Mouse (Mus musculus): ENCODE results near the gene Olfr1450.
"Not testable (repeated sequence)": the region's sequence is repeated elsewhere in the genome, so short reads cannot be mapped to it uniquely, and the experiment has no call there.

The Olfr1450 gene

DNA sequence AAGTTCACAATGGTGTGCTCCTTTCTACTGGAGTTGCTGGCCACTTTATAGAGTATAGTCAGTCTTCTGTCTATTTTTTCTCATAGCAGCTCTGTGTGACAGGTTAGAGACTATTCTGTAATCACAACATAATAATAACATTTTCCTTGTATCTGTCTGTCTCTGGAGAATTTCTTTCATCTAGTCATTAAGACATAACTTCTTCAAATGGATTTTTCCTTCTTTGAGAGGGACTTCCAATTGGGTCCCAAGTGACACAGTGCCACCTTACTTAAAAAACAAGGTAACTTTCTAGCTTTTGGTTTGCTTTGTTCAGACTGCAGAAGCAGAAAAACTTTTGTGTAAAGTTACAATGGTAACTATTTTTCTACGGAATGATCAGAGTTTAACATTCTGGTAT is at the start of gene Olfr1450:
Olfr1450 (plus strand) TSS at position 301 of the 400 bp plus-strand sequence.
- no peak for DNase-seq

DNA sequence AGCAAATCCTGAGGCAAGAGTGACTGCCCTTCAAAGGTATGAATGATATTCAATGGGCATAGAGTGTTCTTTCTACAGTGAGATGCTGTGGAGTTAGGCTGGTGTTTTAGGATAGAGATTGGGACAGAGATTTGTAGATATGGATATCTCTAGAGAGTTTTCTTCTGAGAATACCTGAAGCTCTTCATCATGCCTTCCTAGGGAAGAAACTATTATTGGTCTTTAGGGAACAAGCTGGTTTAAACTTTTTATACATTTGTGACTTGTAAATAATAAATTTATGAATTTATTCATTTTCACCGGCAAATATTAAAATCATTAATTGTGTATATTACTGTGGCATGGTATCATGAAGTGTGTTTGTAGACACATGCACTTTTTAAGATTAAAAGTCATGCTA is 46.4 kb upstream of the Olfr1450 start, which contains the start of gene Olfr1447:
Olfr1447 (minus strand) TSS at position 101 of the 400 bp plus-strand sequence.
- DNase-seq = no peak

DNA sequence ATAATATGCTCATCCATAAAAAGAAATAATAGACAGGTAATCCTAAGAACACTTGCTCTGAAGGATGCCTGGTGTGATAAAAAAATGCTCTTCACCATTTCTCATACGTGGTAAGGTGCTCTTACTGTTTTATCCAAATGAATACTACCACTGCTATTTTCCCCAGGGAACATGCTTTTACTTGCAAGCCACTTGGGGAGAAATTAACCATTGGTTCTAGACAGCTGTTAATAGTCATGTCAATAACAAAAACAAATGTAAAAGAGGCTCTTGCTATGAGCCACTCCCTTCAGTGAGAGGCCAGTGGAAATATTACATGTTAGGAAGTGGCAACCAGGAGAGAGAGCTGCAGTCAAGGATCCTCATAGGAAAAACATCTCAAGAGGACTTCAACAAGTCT is 25.7 kb upstream of the Olfr1450 start, which contains the start of gene Olfr1448:
Olfr1448 (minus strand) TSS at position 101 of the 400 bp plus-strand sequence.
- no peak for DNase-seq

DNA sequence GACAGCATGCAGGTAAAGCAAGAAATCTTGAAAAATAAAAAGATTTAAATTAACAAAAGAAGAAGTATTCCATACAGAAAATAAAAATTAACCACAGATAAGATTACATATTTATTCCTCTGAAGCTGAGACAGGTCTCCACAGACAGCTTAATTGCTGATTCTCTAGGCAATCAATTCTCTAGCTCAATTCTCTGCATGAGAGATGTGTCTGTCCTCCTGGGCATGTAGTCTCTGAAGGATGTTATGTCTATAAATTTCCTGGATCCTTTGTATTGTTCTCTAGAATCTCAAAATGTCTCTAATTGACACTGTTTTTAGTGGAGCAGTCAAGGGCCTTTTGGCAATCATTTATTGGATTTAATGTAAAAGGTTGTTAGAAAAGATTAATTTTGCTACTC is 19.5 kb upstream of the Olfr1450 start, which contains the start of gene Olfr1449:
Olfr1449 (plus strand) TSS at position 301 of the 400 bp plus-strand sequence.
- no peak for DNase-seq

DNA sequence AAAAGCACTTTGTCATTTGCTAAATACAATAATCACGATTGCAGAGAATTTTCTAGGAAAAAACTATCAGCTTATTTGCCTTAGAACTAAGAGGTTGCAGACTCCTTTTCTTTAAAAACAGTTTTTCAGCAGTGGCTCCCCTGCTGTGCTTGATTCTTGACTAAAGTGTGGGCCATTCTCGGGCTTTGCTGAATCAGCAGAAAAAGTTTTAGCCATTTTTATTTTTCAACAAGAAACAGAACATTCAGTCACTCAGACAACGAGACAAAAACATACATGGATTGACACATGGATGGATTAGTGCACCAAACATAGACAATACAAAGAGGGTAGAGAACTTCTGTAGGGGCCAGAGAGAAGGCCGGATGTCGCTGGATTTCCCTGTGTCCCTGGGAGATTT is 20.0 kb downstream of the Olfr1450 start:
- not testable (repeated sequence) for DNase-seq

DNA sequence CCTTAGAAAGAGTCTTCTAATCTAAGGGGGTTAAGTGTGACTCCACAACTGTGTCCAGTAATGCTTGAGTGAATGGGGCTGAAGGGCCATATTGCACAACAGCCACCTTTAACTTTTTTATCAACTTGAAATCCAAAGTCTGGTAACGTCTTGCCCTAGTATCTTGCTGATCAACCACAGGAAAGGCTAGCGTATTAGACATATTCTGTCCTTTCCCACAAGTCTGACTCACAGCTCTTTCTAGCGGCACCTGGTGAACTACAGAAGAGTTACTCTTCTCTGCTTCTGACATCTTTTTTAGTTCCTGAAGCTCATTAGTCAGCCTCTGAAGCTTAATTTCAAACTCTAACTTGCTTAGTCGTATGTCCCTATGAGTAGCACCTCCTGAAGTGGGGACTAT is 42.3 kb downstream of the Olfr1450 start:
- not testable (repeated sequence) for DNase-seq

DNA sequence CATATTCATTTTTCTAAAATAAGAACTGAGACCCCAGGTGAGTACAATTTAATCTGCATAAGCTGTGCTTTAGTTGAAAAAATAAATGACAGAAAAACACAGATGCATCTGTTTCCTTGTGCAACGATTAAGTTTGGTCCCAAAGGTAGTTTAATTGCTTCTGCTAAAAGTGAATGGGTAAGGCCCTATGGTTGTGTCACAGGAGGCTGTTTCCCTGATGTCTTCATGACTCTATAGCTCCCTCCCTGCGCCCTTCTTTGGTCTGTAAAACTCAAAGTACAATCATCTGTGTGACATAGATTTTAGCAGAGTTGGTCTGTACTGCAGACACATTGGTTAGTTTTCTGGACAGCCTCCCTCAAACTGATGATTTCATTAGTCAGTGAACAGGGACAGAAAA is 44.7 kb downstream of the Olfr1450 start, which contains the start of gene Olfr1451:
Olfr1451 (plus strand) TSS at position 301 of the 400 bp plus-strand sequence.
- no peak for DNase-seq
